Mouse (Mus musculus) heart, postnatal 0 days (tissue): ENCODE results near the gene Cc2d2a. TPM values are rescaled to one million over a fixed set of nuclear protein-coding genes. Genes with fewer than 3 reads are reported as not detected.

Experiments used
- ATAC-seq: fragments of 200-750 bp; cut with Nextera tagmentation; 2 replicates; pipeline ENCODE4 v1.8.0; 2017; ENCODE audit warnings: low read depth, moderate number of reproducible peaks, moderate library complexity; ENCODE audit not compliant: insufficient read depth
- DNase-seq: peaks from one replicate; pipeline ENCODE4 v3.0.0-alpha.2; 2016; ENCODE audit warnings: low spot score
- H3K27ac ChIP-seq: fragments of 300-500 bp; sonication (generic); 2 replicates; pipeline ENCODE4 v1.5.1; 2014; ENCODE audit warnings: low read depth, mild to moderate bottlenecking
- H3K27me3 ChIP-seq: fragments of 300-500 bp; sonication (generic); 2 replicates; pipeline ENCODE4 v1.6.1; 2014; ENCODE audit warnings: low read length, mixed read lengths; ENCODE audit not compliant: control insufficient read depth, insufficient read depth
- H3K36me3 ChIP-seq: fragments of 300-500 bp; sonication (generic); replicated peaks from 2 replicates; pipeline ENCODE4 v1.6.1; 2014; ENCODE audit warnings: low read length, mixed read lengths; ENCODE audit not compliant: control insufficient read depth, insufficient read depth
- H3K4me1 ChIP-seq: fragments of 300-500 bp; sonication (generic); 2 replicates; pipeline ENCODE4 v1.6.1; 2014; ENCODE audit warnings: antibody characterized with exemption; ENCODE audit not compliant: control insufficient read depth, insufficient read depth
- H3K4me2 ChIP-seq: fragments of 300-500 bp; sonication (generic); 2 replicates; pipeline ENCODE4 v1.6.1; 2014; ENCODE audit warnings: low read depth, mild to moderate bottlenecking, low read length, moderate library complexity
- H3K4me3 ChIP-seq: fragments of 300-500 bp; sonication (generic); 2 replicates; pipeline ENCODE4 v1.5.1; 2014; ENCODE audit warnings: low read depth, low read length
- H3K9ac ChIP-seq: fragments of 300-500 bp; sonication (generic); replicated peaks from 2 replicates; pipeline ENCODE4 v1.6.1; 2014; ENCODE audit warnings: low read depth, low read length, mixed read lengths
- H3K9me3 ChIP-seq: fragments of 300-500 bp; sonication (generic); replicated peaks from 2 replicates; pipeline ENCODE4 v1.6.1; 2016; ENCODE audit warnings: low read length; ENCODE audit not compliant: control insufficient read depth
- CTCF ChIP-seq: IDR thresholded peaks from 2 replicates; pipeline ENCODE4 v1.5.1; 2016; ENCODE audit warnings: antibody characterized with exemption, control low read depth, low read depth
- EP300 ChIP-seq: IDR thresholded peaks from 2 replicates; pipeline ENCODE4 v1.6.1; 2016; ENCODE audit warnings: antibody characterized with exemption, low read depth
- WGBS: fragments of 180-500 bp; shearing (Covaris S2); extraction: QIAGEN DNeasy Blood & Tissue Kit; methylation state at CpG from one replicate; pipeline ENCODE4 v1.1.7; 2014; 5-methylcytosine and 5-hydroxymethylcytosine counted together
- polyA plus RNA-seq: library from polyadenylated mRNA; unstranded; fragments of >200 nt; fragmentation: Nextera tagmentation; extraction: Ambion mirVana; gene quantifications from 2 replicates; pipeline ENCODE4 v1.2.1, GENCODE M21; 2015
- total RNA-seq: library from RNA; depleted of rRNA; stranded (reverse); fragments of >200 nt; gene quantifications from 2 replicates; pipeline ENCODE4 v1.2.3, GENCODE M21; 2014; ENCODE audit warnings: low replicate concordance

Cc2d2a gene
- total and polyA plus RNA-seq, 2 experiments from 2014 or later, result 3.1 to 6.6 TPM

- 76% methylated on average over 3 of the region's 3 CpGs for WGBS
- no peak for TF ChIP-seq CTCF
Measured at GRCm38 (mm10) chr5:43771555-43771954, 109.4 kb downstream of the Cc2d2a start.

DNA sequence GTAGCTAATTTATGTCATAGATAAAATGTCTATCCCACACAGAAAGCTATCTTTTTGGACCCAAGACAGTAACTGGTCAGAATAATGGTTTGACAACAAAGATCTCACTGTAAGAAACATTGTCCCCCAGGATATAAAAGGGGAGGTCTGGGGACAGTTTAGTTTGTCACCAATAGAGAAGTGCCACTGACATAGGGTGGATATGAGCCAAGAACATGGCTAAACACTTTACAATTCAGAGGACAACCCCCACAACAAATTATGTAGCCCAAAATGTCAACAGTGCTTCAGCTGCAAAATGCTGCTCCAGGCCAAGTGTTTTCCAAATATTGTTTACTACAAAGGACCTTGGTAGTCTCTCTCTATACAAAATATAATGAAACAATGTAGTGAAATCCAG is 114.3 kb downstream of the Cc2d2a start:
- TF ChIP-seq CTCF (no peak), EP300 (no peak)
- DNase-seq, result peak; percentile 16
- Histone ChIP-seq H3K36me3 (0 out of 2 replicates have a peak, but pooled peaks cover 9% of the 10 kb centered on the region), H3K4me1 (peaks cover 26% of the 10 kb centered on the region), H3K4me3 (no peak overlapping the region), H3K4me2 (peak overlapping the region; percentile 3; the same call in 1 of the 2 replicates), H3K9me3 (no peaks in the 10 kb centered on the region), H3K27me3 (no peaks in the 10 kb centered on the region), H3K27ac (peak overlapping the region; percentile 46; the same call in 1 of the 2 replicates), H3K9ac (no peak overlapping the region)
- peak; percentile 55; the same call in 1 of the 2 replicates for ATAC-seq

More at GRCm38 (mm10) chr5:43771555-43771954, 109.4 kb downstream of the Cc2d2a start:
- Histone ChIP-seq H3K9me3 (no peaks in the 10 kb centered on the region), H3K4me3 (no peak overlapping the region), H3K27ac (no peak overlapping the region), H3K4me2 (no peak overlapping the region), H3K4me1 (peaks cover 15% of the 10 kb centered on the region), H3K9ac (no peak overlapping the region), H3K27me3 (no peaks in the 10 kb centered on the region), H3K36me3 (peaks cover 44% of the 10 kb centered on the region)
- no peak for ATAC-seq
- DNase-seq, result no peak

DNA sequence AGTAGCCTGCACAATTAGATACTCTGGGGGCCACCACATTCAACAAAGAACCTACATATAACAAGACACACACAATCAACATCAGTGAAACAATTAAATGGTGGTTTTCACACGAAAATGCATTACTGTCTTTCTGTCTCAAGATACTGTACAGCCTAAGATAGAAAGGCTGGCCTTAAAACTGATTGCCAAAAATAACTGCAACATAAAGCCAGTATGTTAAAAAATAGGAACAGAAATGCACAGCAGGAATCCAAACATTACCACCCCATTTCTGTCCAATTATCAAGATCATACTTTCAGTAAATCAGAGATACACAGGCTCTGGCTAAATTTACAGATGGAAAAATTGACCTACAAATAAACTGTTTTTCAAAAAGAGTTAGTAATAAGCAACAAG is 114.8 kb downstream of the Cc2d2a start:
- DNase-seq (no peak), ATAC-seq (no peak)
- H3K4me3 ChIP-seq, result no peak overlapping the region
- H3K4me2 ChIP-seq, result no peak overlapping the region; the same call in 1 of the 2 replicates
- peak overlapping the region; percentile 46; the same call in 1 of the 2 replicates for H3K27ac ChIP-seq
- peaks cover 26% of the 10 kb centered on the region for H3K4me1 ChIP-seq
- TF ChIP-seq CTCF, result no peak
- no peak for TF ChIP-seq EP300
- no peaks in the 10 kb centered on the region for H3K9me3 ChIP-seq
- 0 out of 2 replicates have a peak, but pooled peaks cover 6% of the 10 kb centered on the region for H3K36me3 ChIP-seq
- no peak overlapping the region for H3K9ac ChIP-seq
- WGBS, result 17% methylated on average over 1 of the region's 1 CpGs
- H3K27me3 ChIP-seq, result no peaks in the 10 kb centered on the region

DNA sequence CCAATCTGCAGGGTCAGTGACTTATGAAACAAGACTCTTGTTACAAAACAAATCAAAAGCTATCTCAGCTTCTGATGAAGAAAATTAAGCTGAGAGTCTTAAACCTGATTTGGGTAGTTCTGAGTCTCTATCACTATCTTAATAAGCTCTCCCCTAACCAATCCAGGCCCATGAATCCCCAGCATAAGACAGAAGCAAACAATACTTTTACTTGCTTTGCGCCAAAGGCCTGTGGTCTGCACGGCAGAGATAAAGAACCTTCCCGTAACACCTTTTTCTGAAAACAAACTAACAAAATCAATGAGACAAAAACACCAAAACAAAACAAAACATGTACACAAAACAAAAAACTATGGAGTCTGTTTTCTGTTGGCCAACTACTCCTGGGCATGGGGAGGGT is 116.4 kb downstream of the Cc2d2a start:
- 88% methylated on average over 3 of the region's 3 CpGs for WGBS
- Histone ChIP-seq H3K4me3 (no peak overlapping the region), H3K9me3 (no peaks in the 10 kb centered on the region), H3K9ac (no peak overlapping the region), H3K36me3 (no peaks in the 10 kb centered on the region), H3K4me2 (no peak overlapping the region), H3K27me3 (no peaks in the 10 kb centered on the region), H3K4me1 (peaks cover 26% of the 10 kb centered on the region), H3K27ac (no peak overlapping the region)
- ATAC-seq, result no peak
- TF ChIP-seq EP300 (no peak), CTCF (no peak)
- DNase-seq, result no peak

DNA sequence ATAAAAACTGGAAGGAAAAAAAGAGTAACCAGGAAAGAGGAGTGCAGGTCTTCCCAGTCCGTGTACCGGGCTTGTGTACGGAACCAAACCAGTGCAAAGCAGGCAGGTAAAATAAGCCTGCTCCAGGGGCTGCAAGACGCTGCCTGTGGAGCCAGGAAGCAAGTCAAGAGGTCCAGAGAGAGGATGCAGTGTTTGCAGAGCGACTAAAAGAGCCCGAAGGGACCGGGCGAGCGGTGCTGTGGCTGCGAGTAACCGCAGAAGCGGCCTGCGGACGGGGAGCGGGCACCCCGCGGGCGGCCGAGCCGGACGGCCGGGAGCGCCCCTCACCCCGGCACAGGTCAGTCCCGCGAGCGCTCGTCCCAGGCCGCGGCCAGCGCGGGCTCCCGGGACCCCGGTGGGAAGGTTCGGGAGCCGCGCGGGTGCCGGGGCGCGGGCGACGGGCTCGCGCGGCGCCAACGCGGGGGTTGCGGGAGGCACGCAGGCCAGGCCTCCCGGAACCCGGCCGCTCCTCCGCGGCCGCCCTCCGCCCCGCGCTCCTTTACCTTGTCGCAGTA is 119.4 kb downstream of the Cc2d2a start:
- TF ChIP-seq CTCF (no peak), EP300 (no peak)

More for the DNA sequence above, 119.4 kb downstream of the Cc2d2a start:
- H3K9ac ChIP-seq, result peak overlapping the region; percentile 91
- H3K4me1 ChIP-seq, result peaks cover 12% of the 10 kb centered on the region
- no peaks in the 10 kb centered on the region for H3K27me3 ChIP-seq
- H3K27ac ChIP-seq, result peak overlapping the region; percentile 92
- no peaks in the 10 kb centered on the region for H3K36me3 ChIP-seq
- DNase-seq (no peak), ATAC-seq (peak; percentile 61)
- peak overlapping the region; percentile 92 for H3K4me3 ChIP-seq
- WGBS, result under 1% methylated on average over 59 of the region's 61 CpGs
- peak overlapping the region; percentile 76 for H3K4me2 ChIP-seq
- no peaks in the 10 kb centered on the region for H3K9me3 ChIP-seq
